Mouse (Mus musculus) cortical plate, adult 2 months (tissue): ENCODE measurements around the gene Ptafr. TPM values are rescaled to one million over a fixed set of nuclear protein-coding genes. Genes with fewer than 3 reads are reported as not detected.

Experiments
- H3K27ac ChIP-seq: fragments of 200-500 bp; 2 replicates; pipeline ENCODE4 v1.5.1; 2012; ENCODE audit warnings: low read length, control low read depth, inconsistent platforms; ENCODE audit not compliant: insufficient read depth
- H3K4me1 ChIP-seq: fragments of 200-500 bp; 2 replicates; pipeline ENCODE4 v1.6.1; 2011; ENCODE audit warnings: low read length; ENCODE audit not compliant: control insufficient read depth, insufficient read depth
- H3K4me3 ChIP-seq: fragments of 200-500 bp; 2 replicates; pipeline ENCODE4 v1.5.1; 2011; ENCODE audit warnings: mild to moderate bottlenecking, low read length, control low read depth; ENCODE audit not compliant: insufficient read depth
- CTCF ChIP-seq: fragments of 200-500 bp; IDR thresholded peaks from 2 replicates; pipeline ENCODE4 v1.5.1; 2011; ENCODE audit warnings: mild to moderate bottlenecking, control low read depth, low read length; ENCODE audit not compliant: insufficient read depth; ENCODE audit errors: extremely low read depth
- POLR2A ChIP-seq: fragments of 200-500 bp; IDR thresholded peaks from 2 replicates; pipeline ENCODE4 v1.6.1; 2011; ENCODE audit warnings: mild to moderate bottlenecking, low read length, control low read depth; ENCODE audit not compliant: insufficient read depth; ENCODE audit errors: extremely low read depth
- polyA plus RNA-seq: library from polyadenylated mRNA; depleted of rRNA; stranded (reverse); fragments of >200 nt; gene quantifications from 2 replicates; pipeline ENCODE4 v1.2.3, GENCODE M21; 2012; rRNA removed

Gene Ptafr
- 1.5 and 1.7 TPM in 2 replicates for polyA plus RNA-seq

- H3K4me3 ChIP-seq: no peak within 1 kb of the TSS; the same call in 1 of the 2 replicates
- H3K4me1 ChIP-seq: 0 out of 2 replicates have a peak, but pooled peaks cover 2% of the 10 kb centered on the region
- TF ChIP-seq POLR2A: no peak
- no peak for TF ChIP-seq CTCF
- H3K27ac ChIP-seq: no peak within 1 kb of the TSS
Measured at GRCm38 (mm10) chr4:132563965-132564364, at the start of gene Ptafr. Gene Ptafr (plus strand): TSS chr4:132564067.

GRCm38 (mm10) chr4:132514555-132515135, 49.2 kb upstream of the Ptafr start:
- peak overlapping the region; percentile 79; the same call in 1 of the 2 replicates for H3K27ac ChIP-seq

GRCm38 (mm10) chr4:132515369-132516155, 48.3 kb upstream of the Ptafr start:
- H3K27ac ChIP-seq: peak overlapping the region; percentile 79
- peak overlapping the region; percentile 45 for H3K4me3 ChIP-seq
- peaks cover 2% of the 10 kb centered on the region; the same call in 1 of the 2 replicates for H3K4me1 ChIP-seq
- peak; percentile 89 for TF ChIP-seq POLR2A
- no peak for TF ChIP-seq CTCF

More at GRCm38 (mm10) chr4:132514555-132515135, 49.2 kb upstream of the Ptafr start:
- H3K4me3 ChIP-seq: peak overlapping the region; percentile 45; the same call in 1 of the 2 replicates
- H3K4me1 ChIP-seq: peaks cover 2% of the 10 kb centered on the region; the same call in 1 of the 2 replicates
- TF ChIP-seq CTCF (peak; percentile 70), POLR2A (no peak)

- Histone ChIP-seq H3K4me3 (no peak overlapping the region), H3K27ac (no peak overlapping the region), H3K4me1 (peaks cover 2% of the 10 kb centered on the region; the same call in 1 of the 2 replicates)
- TF ChIP-seq POLR2A (no peak), CTCF (no peak)
Measured at GRCm38 (mm10) chr4:132518066-132518465, 45.8 kb upstream of the Ptafr start.

- TF ChIP-seq CTCF: no peak
- no peak for TF ChIP-seq POLR2A
- H3K27ac ChIP-seq: no peak overlapping the region
- H3K4me1 ChIP-seq: peaks cover 2% of the 10 kb centered on the region; the same call in 1 of the 2 replicates
- H3K4me3 ChIP-seq: no peak overlapping the region
Measured at GRCm38 (mm10) chr4:132519188-132519587, 44.7 kb upstream of the Ptafr start.

- H3K27ac ChIP-seq: no peak overlapping the region
- no peaks in the 10 kb centered on the region for H3K4me1 ChIP-seq
- TF ChIP-seq POLR2A: no peak
- TF ChIP-seq CTCF: no peak
Measured at GRCm38 (mm10) chr4:132524321-132524741, 39.5 kb upstream of the Ptafr start.

GRCm38 (mm10) chr4:132524808-132525207, 39.1 kb upstream of the Ptafr start:
- no peaks in the 10 kb centered on the region for H3K4me1 ChIP-seq
- no peak overlapping the region for H3K27ac ChIP-seq
- TF ChIP-seq POLR2A (no peak), CTCF (no peak)
- no peak overlapping the region for H3K4me3 ChIP-seq

More at GRCm38 (mm10) chr4:132524321-132524741, 39.5 kb upstream of the Ptafr start:
- no peak overlapping the region for H3K4me3 ChIP-seq

GRCm38 (mm10) chr4:132526678-132527077, 37.2 kb upstream of the Ptafr start:
- Histone ChIP-seq H3K4me3 (no peak overlapping the region), H3K27ac (no peak overlapping the region)
- TF ChIP-seq CTCF (no peak), POLR2A (no peak)

GRCm38 (mm10) chr4:132527917-132528522, 35.8 kb upstream of the Ptafr start:
- Histone ChIP-seq H3K4me1 (peaks cover 2% of the 10 kb centered on the region; the same call in 1 of the 2 replicates), H3K27ac (no peak overlapping the region), H3K4me3 (no peak overlapping the region)
- TF ChIP-seq CTCF (no peak), POLR2A (no peak)

More at GRCm38 (mm10) chr4:132526678-132527077, 37.2 kb upstream of the Ptafr start:
- H3K4me1 ChIP-seq: peaks cover 2% of the 10 kb centered on the region; the same call in 1 of the 2 replicates
